ENCODE assay signal across 17 mouse cellular contexts in genomic region chr7:70606511-70606910, GRCm38 (mm10).
DNase-seq lines count a peak whose midpoint lies in the region; ATAC-seq lines count a peak whose summit lies in the region.
"Had no signal": no experiment of that assay in that cellular context is flagged by ENCODE, and none has a peak within 500 bp of the region (broad histone marks: within the 10 kb centered on the region; RNA-seq: fewer than 3 reads in every experiment).

No protein-coding gene starts in this region.

- 35% methylated on average over 7 of the region's 7 CpGs for WGBS in large intestine, adult 2 months

- no peak for ATAC-seq in erythroblast, adult 5-6 weeks (replicated peaks; ENCODE audit: low FRiP score, poor library complexity, severe bottlenecking)
- ATAC-seq: forebrain, embryonic 15.5 days; hindbrain, embryonic 16.5 days; liver, embryonic 12.5 days; midbrain, embryonic 13.5 days had no signal

- peak; percentile 25 for DNase-seq in kidney, adult 9 months
- no peak for DNase-seq in kidney, adult 18-20 months
- DNase-seq in large intestine, adult 2 months (ENCODE audit: low read depth, low spot score), result peak; percentile 38
- peak; percentile 15 for DNase-seq in lung, postnatal 14 days
- no peak for DNase-seq in cerebellum, adult 18-20 months
- DNase-seq in spleen, postnatal 4 days (ENCODE audit: low spot score in 2 of 2), result no peak
- DNase-seq: adrenal gland, postnatal 14 days; cerebellum, adult 11-12 months; cerebellum, postnatal 36 days; heart, postnatal 36 days; retina, postnatal 1 day; thymus, postnatal 25 days had no signal

Comparison
In these comparisons a context has a peak if more than half of its experiments do, and no peak if none do; other contexts are left out.
1. DNase-seq: peak in kidney, adult 9 months (single experiment), large intestine, adult 2 months (single experiment) and lung, postnatal 14 days (single experiment); none in kidney, adult 18-20 months (single experiment), cerebellum, adult 18-20 months (0 of 2) and spleen, postnatal 4 days (0 of 2).